Mouse (Mus musculus): Measurements from ENCODE around the gene Tmem135.

Gene Tmem135

GRCm38 (mm10) chr7:89253317-89253716 lies 150.7 kb downstream of the Tmem135 start:
- no peak for DNase-seq (ENCODE audit: low read depth, low spot score)

- DNase-seq (ENCODE audit: low read depth, low spot score): no peak
Observed at GRCm38 (mm10) chr7:89251880-89252453, 152.1 kb downstream of the Tmem135 start.

GRCm38 (mm10) chr7:89248135-89248850 lies 155.7 kb downstream of the Tmem135 start:
- DNase-seq (ENCODE audit: low read depth, low spot score): no peak

GRCm38 (mm10) chr7:89247012-89247710 lies 156.9 kb downstream of the Tmem135 start:
- no peak for DNase-seq (ENCODE audit: low read depth, low spot score)

- DNase-seq (ENCODE audit: low read depth, low spot score): no peak
Observed at GRCm38 (mm10) chr7:89242565-89242964, 161.5 kb downstream of the Tmem135 start.

- no peak for DNase-seq (ENCODE audit: low read depth, low spot score)
Observed at GRCm38 (mm10) chr7:89242143-89242542, 161.9 kb downstream of the Tmem135 start.

- no peak for DNase-seq (ENCODE audit: low read depth, low spot score)
Observed at GRCm38 (mm10) chr7:89239592-89239991, 164.4 kb downstream of the Tmem135 start.

- DNase-seq (ENCODE audit: low read depth, low spot score): no peak
Observed at GRCm38 (mm10) chr7:89236592-89236991, 167.4 kb downstream of the Tmem135 start.

- no peak for DNase-seq (ENCODE audit: low read depth, low spot score)
Observed at GRCm38 (mm10) chr7:89235974-89236507, 168.0 kb downstream of the Tmem135 start.

GRCm38 (mm10) chr7:89232499-89233145 lies 171.4 kb downstream of the Tmem135 start:
- DNase-seq (ENCODE audit: low read depth, low spot score): no peak

GRCm38 (mm10) chr7:89231200-89231790 lies 172.7 kb downstream of the Tmem135 start:
- no peak for DNase-seq (ENCODE audit: low read depth, low spot score)

GRCm38 (mm10) chr7:89222609-89223008 lies 181.4 kb downstream of the Tmem135 start:
- DNase-seq (ENCODE audit: low read depth, low spot score): no peak

GRCm38 (mm10) chr7:89216628-89217027 lies 187.4 kb downstream of the Tmem135 start:
- no peak for DNase-seq (ENCODE audit: low read depth, low spot score)

GRCm38 (mm10) chr7:89216118-89216517 lies 187.9 kb downstream of the Tmem135 start:
- DNase-seq (ENCODE audit: low read depth, low spot score): no peak

GRCm38 (mm10) chr7:89215714-89216113 lies 188.3 kb downstream of the Tmem135 start:
- no peak for DNase-seq (ENCODE audit: low read depth, low spot score)

GRCm38 (mm10) chr7:89210506-89210905 lies 193.5 kb downstream of the Tmem135 start:
- no peak for DNase-seq (ENCODE audit: low read depth, low spot score)

GRCm38 (mm10) chr7:89206165-89206564 lies 197.9 kb downstream of the Tmem135 start:
- DNase-seq (ENCODE audit: low read depth, low spot score): no peak

GRCm38 (mm10) chr7:89205402-89205801 lies 198.6 kb downstream of the Tmem135 start:
- DNase-seq (ENCODE audit: low read depth, low spot score): no peak

- no peak for DNase-seq (ENCODE audit: low read depth, low spot score)
Observed at GRCm38 (mm10) chr7:89203144-89203543, 200.9 kb downstream of the Tmem135 start.

- no peak for DNase-seq (ENCODE audit: low read depth, low spot score)
Observed at GRCm38 (mm10) chr7:89201954-89202353, 202.1 kb downstream of the Tmem135 start.

- DNase-seq (ENCODE audit: low read depth, low spot score): no peak
Observed at GRCm38 (mm10) chr7:89198499-89198898, 205.5 kb downstream of the Tmem135 start.

GRCm38 (mm10) chr7:89193459-89193858 lies 210.6 kb downstream of the Tmem135 start:
- DNase-seq (ENCODE audit: low read depth, low spot score): no peak
